ENCODE assay signal across 26 mouse cellular contexts in the genomic region with DNA sequence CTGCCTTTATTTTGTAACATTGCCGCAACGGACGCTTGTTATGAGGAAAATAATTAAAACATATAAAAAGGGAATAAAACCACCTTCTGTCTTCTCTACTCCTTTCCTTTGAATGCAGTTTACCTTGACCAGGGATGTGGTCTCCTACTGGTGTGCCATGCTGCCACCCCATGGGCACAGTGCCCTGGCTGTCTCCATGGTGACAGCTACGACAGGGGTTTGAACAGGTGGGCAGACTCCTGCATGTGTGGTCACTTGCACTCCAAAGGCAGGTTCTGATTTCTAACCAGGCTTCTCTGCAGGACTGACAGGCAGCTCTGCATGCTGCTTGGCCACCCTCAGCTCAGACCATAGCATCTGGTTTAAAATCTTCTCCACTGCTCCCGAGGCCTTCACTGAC. TPM values are rescaled to one million over a fixed set of nuclear protein-coding genes. Genes with fewer than 3 reads are reported as not detected.
"Had no signal": no experiment of that assay in that cellular context is flagged by ENCODE, and none has a peak within 500 bp of the region (broad histone marks: within the 10 kb centered on the region; RNA-seq: fewer than 3 reads in every experiment).

No protein-coding gene starts in this region.

- DNase-seq: gastrocnemius, postnatal 14 days; gastrocnemius, postnatal 36 days; heart, adult 11 months; heart, adult 2 months; heart, postnatal 14 days; heart, postnatal 36 days; kidney, adult 11 months; kidney, adult 2 months; kidney, adult 9 months; kidney, postnatal 10 days; kidney, postnatal 25 days; kidney, postnatal 4 days; liver; liver, embryonic 13.5 days; liver, postnatal 0 days had no signal

- H3K4me3 ChIP-seq: heart, adult 2 months; heart, embryonic 13.5 days; heart, embryonic 15.5 days; hindbrain, embryonic 13.5 days; hindbrain, embryonic 15.5 days; limb, embryonic 10.5 days; limb, embryonic 12.5 days; liver, embryonic 13.5 days; liver, embryonic 15.5 days had no signal

- H3K27ac ChIP-seq: heart, adult 2 months; heart, embryonic 13.5 days; heart, embryonic 15.5 days; hindbrain, embryonic 13.5 days; hindbrain, embryonic 15.5 days; hindbrain, postnatal 0 days; limb, embryonic 10.5 days; limb, embryonic 12.5 days; liver, embryonic 13.5 days; liver, embryonic 15.5 days had no signal

RNA-seq across cellular contexts. Expression of gene Ptpn5, which starts 21.4 kb away (rescaled TPM):
- total RNA-seq: gastrocnemius, adult 18-20 months; gastrocnemius, adult 8-10 months; gastrocnemius, postnatal 14 days; gastrocnemius, postnatal 36 days; heart, adult 2 months; heart, postnatal 14 days; heart, postnatal 36 days; hematopoietic stem cell, adult 5-6 weeks had no signal
